Mouse (Mus musculus) cerebellum, adult 2 months (tissue): ENCODE measurements at regions not wholly inside any gene's neighbourhood (a gene's known extent, or its start where the extent isn't known, plus 50 kb on each side); places are given as distances from the start of the nearest gene placed in this dataset.

Experiments used
- CTCF ChIP-seq: fragments of 200-500 bp; IDR thresholded peaks from 2 replicates; pipeline ENCODE4 v1.5.1; 2011; ENCODE audit warnings: low read depth, mild to moderate bottlenecking, control low read depth, low read length, moderate library complexity, borderline replicate concordance; ENCODE audit not compliant: insufficient read depth
- POLR2A ChIP-seq: fragments of 200-500 bp; IDR thresholded peaks from 2 replicates; pipeline ENCODE4 v1.6.1; 2011; ENCODE audit warnings: low read length, control low read depth, borderline replicate concordance; ENCODE audit not compliant: insufficient read depth

GRCm38 (mm10) chr15:27169846-27170245 is 274.5 kb upstream of the Fbxl7 start:
- TF ChIP-seq POLR2A (no peak), CTCF (no peak)
